Mouse (Mus musculus): ENCODE measurements at regions not wholly inside any gene's neighbourhood (a gene's known extent, or its start where the extent isn't known, plus 50 kb on each side); places are given as distances from the start of the nearest gene placed in this dataset.
A peak's percentile ranks its signal among the peaks of the same experiment; 100 is the strongest.
"Not testable (repeated sequence)": the region's sequence is repeated elsewhere in the genome, so short reads cannot be mapped to it uniquely, and the experiment has no call there.

DNA sequence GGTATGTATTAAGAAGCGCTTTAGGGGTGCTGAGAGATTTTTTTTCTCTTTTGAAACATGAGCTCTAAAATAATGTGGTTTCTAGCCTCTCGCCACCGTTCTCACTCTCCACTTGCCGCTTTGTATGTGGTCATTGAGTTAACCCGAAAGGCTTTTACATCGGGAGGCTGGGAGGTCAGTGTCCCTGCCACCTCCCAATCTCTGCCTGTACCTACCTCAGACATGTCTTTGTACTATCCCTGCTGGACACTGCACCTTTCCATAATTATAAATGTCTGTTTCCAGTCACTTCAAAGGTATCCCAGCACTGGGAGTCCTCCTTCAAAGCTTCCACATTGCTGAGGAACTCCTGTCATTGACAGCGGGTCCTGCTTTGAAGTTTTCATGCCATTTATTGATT is 347.6 kb upstream of the Tbc1d2b start:
- no peak for DNase-seq (ENCODE audit: inconsistent ontology term)

- no peak for DNase-seq (ENCODE audit: inconsistent ontology term)
Observed at GRCm38 (mm10) chr9:90597894-90598293, 327.3 kb upstream of the Tbc1d2b start.

DNA sequence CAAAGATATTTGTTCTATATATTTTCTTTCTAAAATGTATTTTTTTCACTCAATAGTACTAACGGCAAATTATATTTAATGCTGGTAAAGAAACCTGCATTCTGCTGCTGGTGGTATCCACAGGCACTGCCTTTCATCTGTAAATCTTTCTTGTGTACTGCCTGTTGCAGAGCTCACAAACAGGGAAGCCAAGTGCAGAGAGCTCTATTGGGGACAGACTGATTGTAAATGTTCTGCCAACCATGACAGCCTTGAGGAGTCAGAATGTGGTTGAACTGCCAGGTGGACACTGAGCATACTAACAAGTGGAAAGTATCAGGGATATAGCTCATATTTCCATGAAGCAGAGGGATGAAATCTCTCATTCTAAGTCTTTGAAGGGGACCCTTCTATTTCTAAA is 286.1 kb upstream of the Tbc1d2b start:
- no peak for DNase-seq (ENCODE audit: inconsistent ontology term)

DNA sequence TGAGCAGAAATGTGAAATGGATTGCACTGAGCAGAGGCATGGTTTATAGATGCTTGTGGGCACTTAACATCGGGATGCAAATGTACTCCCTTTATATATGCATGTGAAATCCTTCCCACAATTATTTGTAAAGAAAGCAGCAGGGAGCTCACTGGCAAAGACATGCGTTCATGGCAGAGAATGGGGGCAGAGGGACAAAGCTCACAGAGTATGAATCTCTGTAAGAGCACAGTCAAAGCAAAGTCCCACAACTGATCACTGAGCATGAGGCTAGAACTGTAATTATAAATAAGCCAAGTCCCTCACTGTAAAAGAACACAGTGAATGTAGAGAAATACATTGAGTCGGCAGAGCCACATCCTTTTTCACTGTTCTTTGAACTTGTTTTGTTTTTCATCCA is 285.6 kb upstream of the Tbc1d2b start:
- DNase-seq (ENCODE audit: inconsistent ontology term), result no peak

GRCm38 (mm10) chr9:90547931-90548330 is 277.3 kb upstream of the Tbc1d2b start:
- DNase-seq (ENCODE audit: inconsistent ontology term), result no peak

DNA sequence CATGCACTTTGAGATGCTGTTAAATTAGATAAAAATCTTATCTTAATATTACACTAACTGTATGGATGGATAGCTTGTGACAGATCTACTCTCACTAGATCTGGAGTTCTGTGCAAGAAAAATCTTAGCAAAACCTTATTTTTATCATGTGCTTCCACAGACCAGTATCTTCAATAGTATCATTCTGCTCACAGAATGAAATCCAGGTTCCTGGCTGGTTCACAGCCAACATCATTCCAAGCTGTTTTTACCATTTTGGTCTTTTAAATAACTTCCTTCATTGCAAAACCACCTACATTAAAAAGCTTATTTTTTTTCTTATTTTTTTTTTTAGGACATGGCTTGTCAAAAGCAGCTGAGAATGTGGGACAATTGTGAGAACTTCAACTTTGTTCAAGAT is 276.1 kb upstream of the Tbc1d2b start:
- no peak for DNase-seq (ENCODE audit: inconsistent ontology term)

DNA sequence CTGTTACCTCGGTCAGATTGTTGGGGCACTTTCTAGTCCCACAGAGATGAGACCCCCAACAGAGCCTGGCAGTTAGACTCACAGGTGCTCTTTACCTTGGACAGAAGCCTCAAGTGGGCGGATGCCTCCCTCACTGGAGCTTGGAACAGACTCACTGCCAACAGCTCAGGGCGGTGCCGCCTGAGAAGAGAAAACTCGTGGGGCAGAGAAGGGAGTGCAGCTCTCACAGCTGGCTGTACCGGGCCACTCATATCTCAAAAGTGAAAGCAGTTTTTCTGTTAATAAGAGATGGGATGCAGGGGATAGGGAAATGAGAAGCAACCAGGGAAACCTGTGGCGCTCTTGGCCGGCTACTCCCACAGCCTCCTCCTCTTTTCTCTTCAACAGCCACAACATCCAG is 267.1 kb upstream of the Tbc1d2b start:
- not testable (repeated sequence) for DNase-seq (ENCODE audit: inconsistent ontology term)

- peak; percentile 67 for DNase-seq (ENCODE audit: inconsistent ontology term)
Observed at GRCm38 (mm10) chr9:90533372-90533771, 262.8 kb upstream of the Tbc1d2b start.

DNA sequence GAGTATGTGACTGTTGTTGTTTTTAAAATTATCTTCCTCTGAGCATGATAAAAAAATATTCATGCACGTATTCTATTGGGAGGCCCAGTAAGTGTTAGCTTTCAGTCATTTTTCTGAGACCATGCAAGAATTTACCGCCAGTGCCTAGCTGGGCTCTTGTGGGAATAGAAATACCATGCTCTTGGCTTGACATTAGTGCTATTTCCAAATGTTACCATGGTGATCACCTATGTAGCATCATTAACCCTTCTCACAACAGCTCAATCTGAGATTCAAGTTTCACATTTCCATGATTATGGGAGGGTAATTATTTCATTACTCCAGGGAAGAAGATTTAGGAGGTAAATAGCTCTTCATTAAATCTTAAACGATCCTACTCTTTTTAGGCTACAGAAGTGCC is 250.6 kb upstream of the Tbc1d2b start:
- DNase-seq (ENCODE audit: inconsistent ontology term), result no peak

GRCm38 (mm10) chr9:90494888-90495287 is 224.3 kb upstream of the Tbc1d2b start:
- no peak for DNase-seq (ENCODE audit: inconsistent ontology term)

DNA sequence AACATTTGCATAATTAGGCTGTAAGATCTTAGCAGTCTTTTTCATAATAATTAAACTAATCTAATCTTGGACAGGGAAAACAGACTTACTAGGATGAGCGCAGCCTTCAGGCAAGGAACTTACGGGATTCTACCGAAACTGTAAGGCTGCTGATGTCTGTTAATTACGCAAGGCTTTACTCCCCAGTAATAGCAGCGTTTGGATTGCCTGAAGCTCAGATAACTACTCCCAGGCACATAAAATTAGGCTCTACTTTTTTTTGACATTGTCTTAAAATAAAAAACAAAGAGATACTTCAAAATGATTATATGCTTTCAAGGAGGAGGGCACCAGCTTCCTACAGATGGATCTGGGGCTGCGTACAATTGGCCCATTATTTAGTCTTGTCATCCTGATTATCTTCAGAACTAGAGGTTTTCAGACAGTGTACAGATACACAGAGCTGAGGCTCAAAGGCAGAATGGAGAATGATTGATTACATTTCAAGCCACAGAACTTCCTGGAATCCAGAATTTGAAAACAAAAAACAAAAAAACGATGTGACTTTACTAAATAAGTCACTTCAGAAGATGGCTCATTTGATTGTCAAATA is 220.1 kb upstream of the Tbc1d2b start:
- peak; percentile 43 for DNase-seq (ENCODE audit: inconsistent ontology term)

- no peak for DNase-seq (ENCODE audit: inconsistent ontology term)
Observed at GRCm38 (mm10) chr9:90450579-90450978, 180.0 kb upstream of the Tbc1d2b start.

- peak; percentile 45 for DNase-seq (ENCODE audit: inconsistent ontology term)
Observed at GRCm38 (mm10) chr9:90446957-90447356, 176.4 kb upstream of the Tbc1d2b start.

DNA sequence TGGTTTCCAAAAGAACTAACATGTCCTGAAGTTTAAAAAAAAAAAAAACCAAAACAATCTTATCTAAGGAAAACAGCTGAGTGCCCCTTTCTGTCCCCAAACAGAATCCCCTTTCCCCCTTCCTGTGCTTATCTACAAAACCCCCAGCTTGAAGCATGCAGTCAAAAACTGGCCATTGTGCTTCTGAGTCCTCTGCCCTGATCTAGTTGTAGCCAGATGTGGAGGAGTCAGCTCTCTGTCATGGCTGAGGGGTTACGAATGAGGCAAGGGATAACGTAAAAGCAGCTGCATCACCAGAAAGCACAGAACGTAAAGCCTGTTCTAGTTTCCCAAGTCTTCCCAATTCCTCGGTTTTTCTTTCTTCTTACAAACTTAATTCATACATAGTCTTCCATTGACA is 164.3 kb upstream of the Tbc1d2b start:
- DNase-seq (ENCODE audit: inconsistent ontology term), result no peak

GRCm38 (mm10) chr9:90430898-90431297 is 160.3 kb upstream of the Tbc1d2b start:
- peak; percentile 46 for DNase-seq (ENCODE audit: inconsistent ontology term)

- DNase-seq (ENCODE audit: inconsistent ontology term), result no peak
Observed at GRCm38 (mm10) chr9:90421662-90422061, 151.1 kb upstream of the Tbc1d2b start.

- DNase-seq (ENCODE audit: inconsistent ontology term), result no peak
Observed at GRCm38 (mm10) chr9:90419762-90420541, 149.3 kb upstream of the Tbc1d2b start.

GRCm38 (mm10) chr9:90408789-90409188 is 138.2 kb upstream of the Tbc1d2b start:
- no peak for DNase-seq (ENCODE audit: inconsistent ontology term)

- DNase-seq (ENCODE audit: inconsistent ontology term), result no peak
Observed at GRCm38 (mm10) chr9:90407573-90407972, 137.0 kb upstream of the Tbc1d2b start.

DNA sequence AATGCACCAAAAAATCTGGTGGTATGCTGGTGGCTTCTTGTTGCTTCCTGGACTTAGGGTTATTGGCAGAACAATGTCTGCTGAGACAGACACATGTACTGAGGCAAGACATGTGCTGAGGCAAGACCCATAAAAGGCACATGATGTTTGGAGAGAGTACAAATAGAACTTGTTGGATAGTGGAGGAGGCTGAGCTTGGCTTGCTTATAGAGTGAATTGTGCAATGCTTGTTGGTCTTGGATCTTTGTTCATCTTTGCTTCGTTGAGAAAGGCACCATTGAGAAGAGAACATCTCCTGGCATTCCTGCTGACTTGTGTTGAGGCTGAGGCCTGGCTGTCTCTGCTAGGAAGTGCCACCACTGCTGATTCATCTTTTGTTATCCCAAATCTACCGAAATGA is 117.8 kb upstream of the Tbc1d2b start:
- no peak for DNase-seq (ENCODE audit: inconsistent ontology term)

DNA sequence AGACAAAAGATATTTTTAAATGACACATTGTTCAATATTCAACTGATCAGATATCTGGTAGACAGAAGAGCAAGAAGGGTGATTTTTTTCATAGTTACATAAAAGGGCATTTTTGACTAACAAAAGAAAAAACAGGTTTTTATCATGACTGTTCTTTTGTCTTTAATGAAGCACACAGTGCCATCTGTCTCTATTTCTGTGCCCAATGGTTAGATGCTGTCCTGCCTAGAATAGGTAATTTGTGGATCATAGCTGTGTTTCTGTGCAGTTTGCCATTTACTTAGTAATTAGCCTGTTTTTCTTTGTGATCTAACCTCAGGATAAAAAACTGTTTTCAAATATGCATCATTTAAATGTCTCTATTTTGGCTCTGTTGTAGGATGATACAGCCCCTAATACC is 114.4 kb upstream of the Tbc1d2b start:
- DNase-seq (ENCODE audit: inconsistent ontology term), result no peak

DNA sequence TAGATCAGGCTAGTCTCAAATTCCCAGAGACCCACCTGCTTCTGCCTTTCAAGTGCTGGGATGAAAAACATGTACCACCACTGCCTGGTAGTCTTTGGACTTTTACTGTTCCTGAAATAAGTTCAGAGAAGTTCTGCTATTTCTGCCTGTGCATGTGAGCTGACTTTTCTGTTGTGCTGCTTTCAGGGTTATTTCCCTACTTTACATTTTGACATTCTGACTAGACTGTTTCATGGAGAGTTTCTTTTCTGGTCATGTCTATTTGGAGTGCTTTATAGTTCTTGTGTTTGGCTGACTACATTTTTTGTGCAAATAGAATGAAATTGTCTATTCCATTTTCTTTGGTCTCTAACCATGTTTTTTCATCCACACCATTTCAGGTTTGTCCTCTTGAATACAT is 109.5 kb upstream of the Tbc1d2b start:
- no peak for DNase-seq (ENCODE audit: inconsistent ontology term)

GRCm38 (mm10) chr9:90369568-90369967 is 99.0 kb upstream of the Tbc1d2b start:
- peak; percentile 65 for DNase-seq (ENCODE audit: inconsistent ontology term)

GRCm38 (mm10) chr9:90367745-90368144 is 97.1 kb upstream of the Tbc1d2b start:
- DNase-seq (ENCODE audit: inconsistent ontology term), result no peak
